Mouse (Mus musculus): ENCODE measurements around the gene Pigq.

GRCm38 (mm10) chr17:25880913-25881641, 63.7 kb downstream of the Pigq start:
- TF ChIP-seq ZKSCAN1 (IDR thresholded peaks at IDR 0.05; ENCODE audit: borderline replicate concordance, low read depth, low read length) (no peak), POLR2A (IDR thresholded peaks at IDR 0.05; ENCODE audit: low read depth, low read length) (no peak), CTCF (conservative IDR thresholded peaks at IDR 0.05 in 1 of 2, IDR thresholded peaks at IDR 0.05 in 1 of 2; ENCODE audit: low read depth in 2 of 2, low read length in 2 of 2) (no peak), KAT2A (IDR thresholded peaks at IDR 0.05; ENCODE audit: insufficient replicate concordance, low read length) (no peak), HCFC1 (IDR thresholded peaks at IDR 0.05; ENCODE audit: low read depth, low read length) (no peak), TCF12 (IDR thresholded peaks at IDR 0.05; ENCODE audit: low read depth, low read length) (no peak), UBTF (IDR thresholded peaks at IDR 0.05; ENCODE audit: low read depth, low read length) (no peak), EP300 (IDR thresholded peaks at IDR 0.05; ENCODE audit: low read length) (no peak), PAX5 (IDR thresholded peaks at IDR 0.05; ENCODE audit: low read length) (no peak), CHD1 (IDR thresholded peaks at IDR 0.05; ENCODE audit: low read depth, low read length) (no peak), JUND (conservative IDR thresholded peaks at IDR 0.05; ENCODE audit: low read depth, low read length) (no peak), NELFE (IDR thresholded peaks at IDR 0.05; ENCODE audit: low read depth, low read length) (no peak)
